Mouse (Mus musculus): ENCODE measurements at regions not wholly inside any gene's neighbourhood (a gene's known extent, or its start where the extent isn't known, plus 50 kb on each side); places are given as distances from the start of the nearest gene placed in this dataset.

DNA sequence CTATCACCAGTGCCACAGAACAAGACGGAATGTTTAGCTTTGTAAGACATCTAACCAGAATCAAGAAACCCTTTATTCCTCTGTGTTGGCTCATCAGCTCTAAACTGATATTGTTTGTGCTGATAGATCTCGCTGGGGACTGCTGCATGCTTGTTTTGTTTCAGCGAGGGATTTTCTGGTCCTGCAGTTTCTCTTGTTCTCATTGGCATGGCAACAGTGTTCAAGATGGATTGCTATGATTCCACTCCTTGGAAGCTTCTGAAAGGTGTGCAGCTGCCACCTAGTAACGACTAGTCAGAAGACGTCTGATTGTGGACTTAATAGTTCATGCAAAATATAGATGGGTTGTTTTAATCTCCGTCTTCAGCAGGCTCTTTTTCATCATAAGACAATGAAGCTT lies 591.2 kb downstream of the Sorcs1 start:
- intact Hi-C loops (cut with DNase I): no loop called here
- no peak for DNase-seq

DNA sequence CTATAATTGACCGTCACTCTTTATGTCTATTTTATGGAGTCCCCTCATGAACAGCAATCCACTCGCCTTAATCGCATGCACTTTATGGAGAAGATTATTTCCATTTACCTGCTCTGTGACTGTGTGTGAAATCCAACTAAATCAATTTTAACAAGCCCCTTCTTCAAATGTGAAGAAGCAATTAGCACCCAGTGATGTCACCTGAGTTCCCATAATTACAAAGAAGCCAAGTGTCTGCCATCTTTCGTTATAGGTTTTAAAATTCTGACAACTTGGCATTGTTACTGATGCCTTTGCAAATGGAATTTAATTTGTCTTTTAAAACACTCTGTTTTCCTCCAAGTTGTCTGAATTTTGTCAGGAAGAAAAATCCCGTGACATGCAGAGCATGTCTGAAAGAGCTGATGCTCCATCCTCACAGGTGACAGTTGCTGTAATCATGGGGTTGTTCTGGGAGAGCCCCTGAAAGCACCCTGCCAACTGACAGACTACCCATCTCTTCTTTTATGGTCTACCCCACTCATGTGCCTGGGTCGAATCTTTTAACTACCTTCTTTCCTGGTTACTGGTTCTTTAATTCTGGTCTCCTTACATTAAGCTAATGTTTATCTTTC lies 600.9 kb downstream of the Sorcs1 start:
- intact Hi-C loops (cut with DNase I): no loop called here
- no peak for DNase-seq

DNA sequence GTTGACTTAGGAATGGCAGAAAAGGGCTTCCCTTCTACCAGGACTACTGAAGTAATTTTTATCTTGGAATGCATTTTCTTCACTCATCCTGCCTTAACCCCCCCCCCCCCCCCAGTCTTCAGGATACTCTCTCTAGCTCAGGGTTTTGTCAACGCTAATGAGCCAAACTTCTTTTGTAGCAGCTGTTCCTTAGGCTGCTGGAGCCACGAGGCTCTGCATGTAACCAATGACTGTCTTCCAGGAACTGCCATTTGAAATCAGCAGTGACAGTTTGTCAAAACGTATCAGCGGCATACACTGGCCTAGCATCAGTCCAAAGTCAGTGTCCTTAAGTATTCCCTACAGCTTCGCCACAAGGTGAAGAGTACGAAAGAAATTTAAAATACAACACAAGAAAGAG lies 618.0 kb downstream of the Sorcs1 start:
- intact Hi-C loops (cut with DNase I): no loop called here
- DNase-seq: no peak

- intact Hi-C loops (cut with DNase I): no loop called here
Measured at GRCm38 (mm10) chr19:50052910-50053309, 625.5 kb downstream of the Sorcs1 start.

DNA sequence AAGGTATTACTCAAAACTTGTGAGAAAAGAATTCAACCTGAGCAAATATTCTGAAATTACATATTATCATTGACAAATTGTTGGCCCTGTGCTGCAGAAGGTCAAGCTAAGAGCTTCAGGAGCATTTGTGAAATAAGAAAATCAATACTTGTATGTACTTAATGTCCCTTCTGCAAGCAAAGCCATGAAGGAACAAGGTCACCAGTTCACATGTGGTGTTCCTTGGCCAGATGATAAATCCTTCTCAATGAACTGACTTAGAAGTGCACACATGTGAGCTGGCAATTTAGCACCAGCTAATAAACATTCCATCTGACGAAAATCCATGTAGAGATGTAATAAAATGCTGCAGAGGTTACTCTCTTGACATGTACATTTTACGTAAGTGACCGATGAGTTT lies 632.7 kb downstream of the Sorcs1 start:
- intact Hi-C loops (cut with DNase I): no loop called here
- DNase-seq: no peak

More at GRCm38 (mm10) chr19:50052910-50053309, 625.5 kb downstream of the Sorcs1 start:
- DNase-seq: no peak

- intact Hi-C loops (cut with DNase I): no loop called here
- peak; percentile 33 for DNase-seq
Measured at GRCm38 (mm10) chr19:50013659-50014058, 664.8 kb downstream of the Sorcs1 start.

- DNase-seq: no peak
- intact Hi-C loops (cut with DNase I): no loop called here
Measured at GRCm38 (mm10) chr19:50005248-50005647, 673.2 kb downstream of the Sorcs1 start.

- peak; percentile 1 for DNase-seq
- intact Hi-C loops (cut with DNase I): no loop called here
Measured at GRCm38 (mm10) chr19:49985826-49986225, 692.6 kb downstream of the Sorcs1 start.

- no peak for DNase-seq
- intact Hi-C loops (cut with DNase I): no loop called here
Measured at GRCm38 (mm10) chr19:49966284-49966841, 712.1 kb downstream of the Sorcs1 start.

GRCm38 (mm10) chr19:49964679-49965078 lies 713.8 kb downstream of the Sorcs1 start:
- DNase-seq: no peak
- intact Hi-C loops (cut with DNase I): no loop called here

GRCm38 (mm10) chr19:49958517-49958916 lies 719.9 kb downstream of the Sorcs1 start:
- DNase-seq: no peak
- intact Hi-C loops (cut with DNase I): no loop called here

- no peak for DNase-seq
Measured at GRCm38 (mm10) chr19:49931202-49931601, 747.2 kb downstream of the Sorcs1 start.

DNA sequence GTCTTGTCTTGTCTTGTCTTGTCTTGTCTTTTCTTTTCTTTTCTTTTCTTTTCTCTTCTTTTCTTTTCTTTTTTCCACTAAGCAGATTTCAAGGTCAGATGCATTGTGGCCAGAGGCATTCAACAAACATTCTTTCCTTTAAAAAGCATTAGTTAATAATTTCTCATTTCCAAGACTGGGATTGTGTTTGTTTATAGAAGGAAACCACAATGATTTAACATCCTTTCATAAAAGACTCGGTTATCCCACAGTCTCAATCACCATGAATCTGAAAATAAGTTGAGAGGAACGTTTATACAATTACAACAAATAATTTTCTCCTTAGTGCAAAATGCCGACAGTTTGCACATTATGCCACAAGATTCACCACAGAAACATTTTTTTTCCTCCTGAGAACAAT lies 766.7 kb downstream of the Sorcs1 start:
- DNase-seq: no peak

More at GRCm38 (mm10) chr19:49931202-49931601, 747.2 kb downstream of the Sorcs1 start:
- intact Hi-C loops (cut with DNase I): no loop called here

GRCm38 (mm10) chr19:49880241-49880640 lies 798.2 kb downstream of the Sorcs1 start:
- intact Hi-C loops (cut with DNase I): no loop called here
- no peak for DNase-seq

More for the DNA sequence above, 766.7 kb downstream of the Sorcs1 start:
- intact Hi-C loops (cut with DNase I): no loop called here

- DNase-seq: no peak
- intact Hi-C loops (cut with DNase I): no loop called here
Measured at GRCm38 (mm10) chr19:49860761-49861160, 817.7 kb downstream of the Sorcs1 start.

- no peak for DNase-seq
- intact Hi-C loops (cut with DNase I): no loop called here
Measured at GRCm38 (mm10) chr19:49855481-49856035, 822.9 kb downstream of the Sorcs1 start.

DNA sequence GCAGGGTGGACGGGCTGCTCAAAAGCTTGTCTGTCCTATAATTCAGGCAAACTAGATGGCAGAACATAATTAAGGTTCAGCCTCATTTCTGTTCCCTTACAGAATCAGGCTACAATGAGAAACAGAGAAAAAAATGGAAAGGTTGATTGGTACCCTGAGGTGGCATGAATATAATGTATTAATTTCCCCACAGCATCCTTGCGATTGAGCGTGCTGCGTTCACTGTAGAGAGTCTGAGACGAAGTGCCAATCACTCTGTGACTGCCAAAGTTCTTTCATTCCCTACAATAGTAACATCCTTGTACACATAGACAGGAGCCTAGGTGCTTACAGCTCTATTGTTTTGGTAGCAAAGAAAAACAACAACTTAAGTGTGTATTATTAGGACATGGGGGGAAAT lies 836.5 kb downstream of the Sorcs1 start:
- intact Hi-C loops (cut with DNase I): no loop called here
- no peak for DNase-seq

DNA sequence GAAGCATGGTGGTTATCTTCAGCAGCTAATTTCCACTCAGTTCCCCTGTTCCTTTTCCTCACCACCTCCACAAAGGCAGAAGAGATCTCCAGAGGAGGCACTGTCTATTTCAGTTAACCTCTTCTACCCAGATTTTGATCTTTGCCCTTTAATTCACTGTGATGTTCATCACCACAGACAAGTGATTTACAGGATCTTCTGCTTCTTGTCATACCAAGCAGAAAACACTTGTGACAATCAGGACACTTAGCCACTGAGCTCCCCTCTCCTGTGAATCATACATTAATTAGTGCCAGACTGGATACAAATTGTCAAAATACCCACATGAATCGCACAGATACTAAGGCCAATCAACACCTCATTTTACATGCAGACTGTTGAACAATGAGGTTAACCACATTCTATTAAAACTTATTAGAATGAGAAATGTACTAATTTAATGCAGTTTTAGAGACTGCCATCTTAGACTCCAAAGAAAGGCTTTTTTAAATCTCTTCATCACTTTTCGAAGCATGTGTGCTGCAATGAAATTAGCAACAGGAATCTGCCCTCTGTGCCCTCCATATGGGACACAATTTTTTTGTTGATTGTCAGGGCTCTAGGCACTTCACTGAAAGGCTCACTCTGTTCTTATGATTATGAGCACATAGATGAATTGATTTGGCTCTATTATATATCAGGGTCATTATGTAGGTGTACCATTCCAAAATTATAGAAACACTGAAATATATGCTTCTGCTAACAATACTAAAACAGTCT lies 839.1 kb downstream of the Sorcs1 start:
- no peak for DNase-seq
- intact Hi-C loops (cut with DNase I): no loop called here

GRCm38 (mm10) chr19:49830918-49831317 lies 847.5 kb downstream of the Sorcs1 start:
- DNase-seq: no peak
- intact Hi-C loops (cut with DNase I): no loop called here

- DNase-seq: no peak
- intact Hi-C loops (cut with DNase I): no loop called here
Measured at GRCm38 (mm10) chr19:49805636-49806397, 872.6 kb downstream of the Sorcs1 start.
